Mouse (Mus musculus) E14TG2a.4 (cell line): ENCODE measurements around the gene Tead4.
A peak's percentile ranks its signal among the peaks of the same experiment; 100 is the strongest.

ENCODE experiments used
- H3K27me3 ChIP-seq: 2 replicates; pipeline ENCODE4 v1.6.1; 2014; ENCODE audit warnings: low read length, control low read depth; ENCODE audit not compliant: insufficient read depth
- H3K36me3 ChIP-seq: 2 replicates; pipeline ENCODE4 v1.6.1; 2014; ENCODE audit warnings: low read length, control low read depth; ENCODE audit not compliant: insufficient read depth
- H3K4me1 ChIP-seq: replicated peaks from 2 replicates; pipeline ENCODE4 v1.6.1; 2014; ENCODE audit warnings: low read depth, low read length, control low read depth
- H3K4me3 ChIP-seq: replicated peaks from 2 replicates; pipeline ENCODE4 v1.5.1; 2014; ENCODE audit warnings: mild to moderate bottlenecking, low read length
- H3K9me3 ChIP-seq: 2 replicates; pipeline ENCODE4 v1.6.1; 2014; ENCODE audit warnings: low read length, control low read depth
- CTCF ChIP-seq: conservative IDR thresholded peaks from 2 replicates; pipeline ENCODE4 v1.5.1; 2014; ENCODE audit warnings: low read length
- NANOG ChIP-seq: IDR thresholded peaks from 2 replicates; pipeline ENCODE4 v1.6.1; 2014; ENCODE audit warnings: borderline replicate concordance, low read length, mixed read lengths
- POU5F1 ChIP-seq: IDR thresholded peaks from 2 replicates; pipeline ENCODE4 v1.6.1; 2014; ENCODE audit warnings: low read length, borderline replicate concordance

Tead4 gene

GRCm38 (mm10) chr6:128300134-128301001, at the start of gene Tead4:
TSS of gene Tead4 (minus strand) at chr6:128300823.
- H3K36me3 ChIP-seq: no peaks in the 10 kb centered on the region
- H3K4me1 ChIP-seq: peaks cover 64% of the 10 kb centered on the region
- peaks cover 5% of the 10 kb centered on the region; the same call in 1 of the 2 replicates for H3K9me3 ChIP-seq
- H3K27me3 ChIP-seq: peaks cover 46% of the 10 kb centered on the region
- peak within 1 kb of the TSS; percentile 90 for H3K4me3 ChIP-seq
- TF ChIP-seq POU5F1 (no peak), CTCF (no peak), NANOG (no peak)

- Histone ChIP-seq H3K9me3 (no peaks in the 10 kb centered on the region), H3K27me3 (no peaks in the 10 kb centered on the region), H3K4me3 (no peak overlapping the region), H3K36me3 (peaks cover 43% of the 10 kb centered on the region), H3K4me1 (peaks cover 40% of the 10 kb centered on the region)
- TF ChIP-seq POU5F1 (no peak), CTCF (no peak), NANOG (no peak)
Measured at GRCm38 (mm10) chr6:128349711-128350110, 49.1 kb upstream of the Tead4 start.

DNA sequence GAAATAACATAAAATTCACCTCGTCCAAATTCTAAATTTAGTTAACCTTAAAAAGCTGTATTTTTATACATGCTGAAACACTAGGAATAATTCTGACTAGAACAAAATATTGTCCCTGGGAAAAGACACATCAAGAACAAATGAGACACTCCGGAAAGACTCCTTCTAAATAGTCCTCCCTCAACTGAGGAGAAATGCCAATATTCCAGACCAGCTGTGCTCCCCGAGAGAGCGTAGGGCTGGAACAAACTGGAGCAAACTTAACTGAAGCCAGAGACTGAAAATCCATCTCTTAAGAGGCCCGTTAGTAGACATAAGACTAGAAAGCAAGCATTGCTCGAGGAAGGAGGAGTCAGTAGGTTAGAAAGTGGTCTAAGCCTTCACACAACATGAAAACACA, 46.2 kb upstream of the Tead4 start:
- H3K4me1 ChIP-seq: peaks cover 53% of the 10 kb centered on the region
- TF ChIP-seq NANOG: no peak
- TF ChIP-seq CTCF: no peak
- TF ChIP-seq POU5F1: no peak
- H3K9me3 ChIP-seq: no peaks in the 10 kb centered on the region
- no peak overlapping the region for H3K4me3 ChIP-seq
- no peaks in the 10 kb centered on the region for H3K27me3 ChIP-seq
- H3K36me3 ChIP-seq: peaks cover 43% of the 10 kb centered on the region

DNA sequence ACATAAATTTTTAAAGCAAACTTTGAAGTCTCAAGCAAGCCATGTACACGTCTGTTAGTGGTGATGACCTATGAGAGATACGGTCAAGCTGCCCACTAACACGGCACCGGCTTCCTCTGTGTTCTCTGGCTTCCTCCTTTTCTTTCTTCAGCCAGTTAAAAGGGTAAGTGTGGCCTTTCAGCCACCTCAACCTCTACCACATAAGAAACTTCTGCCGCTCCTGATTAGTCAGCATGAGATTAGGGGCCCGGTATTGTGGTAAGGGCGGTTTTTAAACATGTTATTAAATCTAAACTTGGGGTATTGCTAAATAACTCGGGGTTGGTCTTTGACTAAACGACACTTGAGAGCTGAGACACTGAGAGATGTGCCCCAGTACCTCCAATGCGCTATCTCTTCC, 45.0 kb upstream of the Tead4 start:
- Histone ChIP-seq H3K4me3 (no peak overlapping the region), H3K27me3 (no peaks in the 10 kb centered on the region), H3K9me3 (no peaks in the 10 kb centered on the region), H3K36me3 (peaks cover 35% of the 10 kb centered on the region), H3K4me1 (peaks cover 56% of the 10 kb centered on the region)
- no peak for TF ChIP-seq CTCF
- TF ChIP-seq NANOG: no peak
- no peak for TF ChIP-seq POU5F1

DNA sequence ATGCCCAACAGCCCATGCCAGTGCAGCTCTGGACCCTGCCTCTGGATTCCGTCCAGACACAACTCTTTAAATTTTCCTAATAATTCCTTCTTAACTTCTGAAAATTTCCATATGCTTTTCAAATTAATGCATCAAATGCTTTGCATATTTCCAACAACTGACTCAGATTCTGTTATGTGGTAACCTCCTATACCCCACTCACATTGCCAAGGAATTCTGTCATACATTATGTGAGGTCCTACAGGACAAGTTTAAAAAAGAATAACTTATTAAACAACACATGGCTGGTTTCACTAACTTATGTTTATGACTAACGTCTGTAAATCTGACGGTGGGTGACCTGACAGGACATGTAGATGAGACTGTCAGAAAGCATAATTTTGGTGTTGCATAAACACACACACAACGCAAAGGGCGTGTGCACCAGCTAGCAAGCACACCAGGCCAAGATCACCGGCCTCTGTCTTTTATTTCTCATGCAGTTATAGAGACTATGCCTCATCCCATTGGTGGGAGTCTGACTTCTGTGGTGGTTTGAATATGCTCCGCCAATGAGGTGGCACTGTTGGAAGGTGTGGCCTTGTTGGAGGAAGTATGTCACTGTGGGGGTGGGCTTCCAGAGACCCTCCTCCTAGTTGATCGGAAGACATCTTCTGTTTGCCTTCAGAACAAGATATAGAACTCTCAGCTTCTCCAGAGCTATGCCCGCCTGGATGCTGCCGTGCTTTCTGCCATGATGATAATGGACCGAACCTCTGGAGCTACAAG, 41.5 kb upstream of the Tead4 start:
- no peaks in the 10 kb centered on the region for H3K27me3 ChIP-seq
- H3K4me3 ChIP-seq: peak overlapping the region; percentile 23
- H3K36me3 ChIP-seq: peaks cover 18% of the 10 kb centered on the region
- H3K4me1 ChIP-seq: peaks cover 78% of the 10 kb centered on the region
- H3K9me3 ChIP-seq: no peaks in the 10 kb centered on the region
- TF ChIP-seq NANOG (no peak), CTCF (no peak), POU5F1 (no peak)

- no peak for TF ChIP-seq POU5F1
- no peak for TF ChIP-seq CTCF
- TF ChIP-seq NANOG: no peak
- H3K4me1 ChIP-seq: peaks cover 91% of the 10 kb centered on the region
- no peaks in the 10 kb centered on the region for H3K27me3 ChIP-seq
- no peaks in the 10 kb centered on the region for H3K9me3 ChIP-seq
- no peak overlapping the region for H3K4me3 ChIP-seq
- H3K36me3 ChIP-seq: peaks cover 20% of the 10 kb centered on the region
Measured at GRCm38 (mm10) chr6:128338876-128339275, 38.3 kb upstream of the Tead4 start.

- H3K36me3 ChIP-seq: peaks cover 26% of the 10 kb centered on the region
- no peak overlapping the region for H3K4me3 ChIP-seq
- H3K4me1 ChIP-seq: peaks cover 92% of the 10 kb centered on the region
- no peak for TF ChIP-seq CTCF
- no peak for TF ChIP-seq NANOG
- no peak for TF ChIP-seq POU5F1
- no peaks in the 10 kb centered on the region for H3K9me3 ChIP-seq
- no peaks in the 10 kb centered on the region for H3K27me3 ChIP-seq
Measured at GRCm38 (mm10) chr6:128337467-128337866, 36.8 kb upstream of the Tead4 start.

DNA sequence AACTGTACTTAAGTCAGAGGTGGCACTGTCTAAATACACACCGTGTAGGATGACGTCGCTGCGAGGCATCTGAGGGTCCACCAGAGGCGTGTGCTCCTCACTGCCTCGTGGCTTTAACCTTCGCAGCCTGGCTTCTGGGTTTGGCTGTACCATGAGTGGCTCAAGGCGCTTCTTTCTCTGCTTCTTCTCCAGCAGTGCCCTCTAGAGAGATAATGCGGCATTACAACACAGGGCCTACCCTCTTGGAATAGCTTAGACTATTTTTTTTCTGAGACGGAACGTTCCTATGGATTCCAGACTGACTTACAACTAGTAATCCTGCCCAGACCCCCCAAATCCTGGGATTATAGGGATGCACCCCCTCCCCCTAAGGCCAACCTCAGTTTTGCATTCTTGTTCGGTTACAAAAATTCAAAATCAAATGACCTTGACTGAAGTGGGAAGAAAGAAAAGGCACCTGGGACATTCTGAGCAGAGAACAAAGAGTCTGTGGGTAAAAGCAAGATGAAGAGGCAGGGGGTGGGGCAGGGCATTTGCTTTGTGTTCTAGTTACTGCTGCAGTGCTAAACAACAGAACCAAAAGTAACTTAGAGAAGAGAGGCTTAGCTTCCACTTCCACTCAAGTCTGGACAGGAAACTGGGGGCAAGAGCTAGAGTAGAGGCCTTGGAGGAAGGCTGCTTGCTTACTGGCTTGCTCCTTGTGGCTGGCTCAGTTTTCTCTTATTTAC, 33.9 kb upstream of the Tead4 start:
- peak; percentile 94 for TF ChIP-seq CTCF
- TF ChIP-seq NANOG: no peak
- no peak for TF ChIP-seq POU5F1
- H3K9me3 ChIP-seq: no peaks in the 10 kb centered on the region
- peaks cover 70% of the 10 kb centered on the region for H3K4me1 ChIP-seq
- peak overlapping the region; percentile 17; the same call in 1 of the 2 replicates for H3K4me3 ChIP-seq
- peaks cover 35% of the 10 kb centered on the region for H3K36me3 ChIP-seq
- no peaks in the 10 kb centered on the region for H3K27me3 ChIP-seq
